Mouse (Mus musculus) olfactory bulb, adult 2 months (tissue): ENCODE measurements at regions not wholly inside any gene's neighbourhood (a gene's known extent, or its start where the extent isn't known, plus 50 kb on each side); places are given as distances from the start of the nearest gene placed in this dataset.

Source experiments
- CTCF ChIP-seq: fragments of 200-500 bp; IDR thresholded peaks from 2 replicates; pipeline ENCODE4 v1.5.1; 2012; ENCODE audit warnings: low read depth, mild to moderate bottlenecking, low read length, moderate library complexity; ENCODE audit not compliant: insufficient read depth
- POLR2A ChIP-seq: fragments of 200-500 bp; IDR thresholded peaks from 2 replicates; pipeline ENCODE4 v1.6.1; 2012; ENCODE audit warnings: mild to moderate bottlenecking, low read depth, low read length, moderate library complexity; ENCODE audit not compliant: insufficient read depth

DNA sequence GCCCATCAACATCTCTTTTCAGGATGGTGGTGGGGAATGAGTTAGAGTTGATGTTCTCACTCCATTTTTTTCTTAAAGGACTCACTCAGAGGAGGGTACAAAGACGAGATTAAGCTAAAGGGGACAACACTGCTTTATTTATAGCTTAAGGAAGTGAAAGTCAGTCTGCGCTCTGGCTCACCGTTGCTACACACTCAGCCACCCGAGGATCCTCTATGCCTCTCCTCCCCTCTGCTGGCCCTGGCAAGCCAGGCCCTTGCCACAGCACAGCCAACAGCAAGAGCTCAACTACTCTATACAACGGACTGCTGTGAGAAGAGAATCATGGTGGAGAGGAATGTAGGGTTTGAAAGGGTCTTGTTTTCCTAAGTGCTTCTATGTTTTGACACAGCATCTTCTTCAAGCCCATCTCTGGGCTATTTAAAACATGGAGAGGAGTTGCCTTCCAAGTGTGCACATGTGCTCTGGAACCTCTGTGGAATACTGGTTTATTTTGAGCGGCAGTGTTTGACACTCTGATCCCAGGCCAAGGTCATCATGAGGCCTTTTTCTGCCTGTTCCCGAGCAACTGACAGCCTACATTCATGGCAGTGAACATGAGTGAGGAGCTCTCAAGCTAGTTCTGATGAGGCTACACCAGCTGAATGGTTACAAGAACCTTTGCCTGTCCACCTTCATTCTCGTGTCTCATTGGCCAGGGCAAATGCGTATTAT lies 291.9 kb upstream of the Klf4 start:
- TF ChIP-seq CTCF (no peak), POLR2A (no peak)
